Comparison of ENCODE assay signal across 8 mouse cellular contexts in the genomic region with DNA sequence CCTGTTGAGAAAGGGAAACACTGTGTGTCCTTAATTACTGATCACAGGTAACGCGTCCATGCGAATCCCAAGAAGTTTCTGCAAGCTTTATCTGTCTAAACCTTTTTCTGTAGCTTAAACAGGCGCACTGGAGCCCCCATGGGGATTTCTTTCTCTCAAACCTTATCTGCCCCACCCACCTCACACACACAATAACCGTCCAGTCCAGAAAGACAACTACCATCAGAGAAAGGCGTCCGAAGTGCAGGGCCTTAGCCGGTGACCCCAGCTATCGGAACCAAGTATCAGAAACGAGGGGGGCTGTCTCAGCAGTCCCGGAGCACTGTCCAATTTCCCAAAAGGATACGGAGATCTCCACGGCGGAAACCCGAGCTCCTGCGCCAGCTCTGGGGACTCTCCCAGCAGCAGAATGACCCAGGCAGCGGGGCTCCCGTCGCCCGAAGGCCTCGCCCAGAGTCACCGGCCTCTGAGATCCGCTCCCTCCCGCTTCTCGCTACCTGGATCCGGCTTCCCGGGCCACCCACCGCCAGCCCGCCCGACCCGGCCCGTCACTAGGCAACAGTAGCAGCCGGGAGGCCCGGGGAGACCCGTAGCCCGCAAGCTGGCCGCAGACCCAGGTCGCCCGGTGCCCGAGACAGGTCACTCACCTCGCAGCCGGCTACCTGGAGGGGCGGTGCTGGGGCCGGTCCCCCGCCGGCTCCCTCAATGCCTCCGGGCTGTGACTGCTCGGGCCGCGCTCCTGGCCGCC. TPM values are rescaled to one million over a fixed set of nuclear protein-coding genes. Genes with fewer than 3 reads are reported as not detected.
DNase-seq lines count a peak whose midpoint lies in the region; ATAC-seq and TF ChIP-seq lines count a peak whose summit lies in the region.

No protein-coding gene starts in this region.

- WGBS in intestine, embryonic 14.5 days, result 1% methylated on average over 47 of the region's 51 CpGs

- TF ChIP-seq POLR2A in embryonic fibroblast, embryonic 13.5 days (IDR thresholded peaks at IDR 0.05; ENCODE audit: low read depth, low read length), result no peak

- peak overlapping the region; percentile 86 for H3K9ac ChIP-seq in intestine, embryonic 14.5 days (ENCODE audit: low read length)

- H3K4me3 ChIP-seq in embryonic fibroblast, embryonic 13.5 days (ENCODE audit: insufficient read depth, low read length), result peak overlapping the region; percentile 72
- peak overlapping the region; percentile 90 for H3K4me3 ChIP-seq in intestine, embryonic 14.5 days (ENCODE audit: low read depth, low read length)

- no peaks in the 10 kb centered on the region for H3K27me3 ChIP-seq in intestine, embryonic 14.5 days (replicated peaks; ENCODE audit: control insufficient read depth, insufficient read depth, low read length)

- H3K4me1 ChIP-seq in embryonic fibroblast, embryonic 13.5 days (ENCODE audit: control insufficient read depth, insufficient read depth, low read length), result peaks cover 9% of the 10 kb centered on the region
- peaks cover 6% of the 10 kb centered on the region for H3K4me1 ChIP-seq in intestine, embryonic 14.5 days (replicated peaks; ENCODE audit: control insufficient read depth, insufficient read depth, low read length)

- H3K27ac ChIP-seq in embryonic fibroblast, embryonic 13.5 days (ENCODE audit: insufficient read depth, low read length), result no peak overlapping the region
- peak overlapping the region; percentile 59 for H3K27ac ChIP-seq in intestine, embryonic 14.5 days (ENCODE audit: low read depth)

- no peaks in the 10 kb centered on the region for H3K36me3 ChIP-seq in intestine, embryonic 14.5 days (ENCODE audit: control insufficient read depth, insufficient read depth, low read length)

- peak; percentile 29 to 49 for DNase-seq in adrenal gland, postnatal 36 days
- no peak for DNase-seq in adrenal gland, adult (ENCODE audit: inconsistent age in 2 of 2, low spot score in 1 of 2)
- peak; percentile 28 to 42 for DNase-seq in right cerebral cortex, postnatal 10 days (ENCODE audit: low spot score in 2 of 2)
- no peak for DNase-seq in right cerebral cortex, postnatal 4 days
- DNase-seq in intestine, embryonic 14.5 days (ENCODE audit: low spot score), result no peak
- DNase-seq in lung, postnatal 25 days (ENCODE audit: low spot score), result peak; percentile 1
- peak; percentile 67 for DNase-seq in testis, postnatal 10 days (ENCODE audit: low spot score)

- TF ChIP-seq CTCF in embryonic fibroblast, embryonic 13.5 days (IDR thresholded peaks at IDR 0.05; ENCODE audit: borderline replicate concordance, insufficient read depth, low read length), result no peak

- peak; percentile 85 for ATAC-seq in intestine, embryonic 14.5 days (replicated peaks; ENCODE audit: low FRiP score, low TSS enrichment, low read depth)

- no peaks in the 10 kb centered on the region for H3K9me3 ChIP-seq in intestine, embryonic 14.5 days (ENCODE audit: control insufficient read depth, low read length)

- H3K4me2 ChIP-seq in intestine, embryonic 14.5 days (ENCODE audit: low read length), result peak overlapping the region; percentile 80

RNA-seq across cellular contexts. Expression of gene Scyl2, which starts 0.5 kb away (rescaled TPM):
- total RNA-seq in adrenal gland, postnatal 36 days (2021), result 10 to 100 TPM; 43.8 to 47.6 TPM
- polyA plus RNA-seq in embryonic fibroblast, embryonic 13.5 days (2011; ENCODE audit: insufficient read length, low read depth, missing spikeins), result 36.4 and 41.9 TPM in 2 replicates
- polyA plus RNA-seq in intestine, embryonic 14.5 days (2014; fragmentation: Nextera tagmentation; extraction: Ambion mirVana), result 14.3 and 14.5 TPM in 2 replicates

RNA-seq across cellular contexts. Expression of gene Actr6, which starts 46.5 kb away (rescaled TPM):
- total RNA-seq in adrenal gland, postnatal 36 days (2021), result 10 to 100 TPM; 23.2 to 23.7 TPM
- polyA plus RNA-seq in embryonic fibroblast, embryonic 13.5 days (2011; ENCODE audit: insufficient read length, low read depth, missing spikeins), result 12.5 and 13.4 TPM in 2 replicates
- 26.0 and 30.9 TPM in 2 replicates for polyA plus RNA-seq in intestine, embryonic 14.5 days (2014; fragmentation: Nextera tagmentation; extraction: Ambion mirVana)

RNA-seq across cellular contexts. Expression of gene Uhrf1bp1l, which starts 59.2 kb away (rescaled TPM):
- total RNA-seq in adrenal gland, postnatal 36 days (2021), result 10 to 100 TPM; 84.8 to 88.4 TPM
- 58.4 and 76.4 TPM in 2 replicates for polyA plus RNA-seq in embryonic fibroblast, embryonic 13.5 days (2011; ENCODE audit: insufficient read length, low read depth, missing spikeins)
- polyA plus RNA-seq in intestine, embryonic 14.5 days (2014; fragmentation: Nextera tagmentation; extraction: Ambion mirVana), result 29.6 and 32.5 TPM in 2 replicates

Comparison
In these comparisons a context has a peak if more than half of its experiments do, and no peak if none do; other contexts are left out.
1. DNase-seq: peak in adrenal gland, postnatal 36 days (2 of 2), right cerebral cortex, postnatal 10 days (2 of 2), lung, postnatal 25 days (single experiment) and testis, postnatal 10 days (single experiment); none in adrenal gland, adult (0 of 2), right cerebral cortex, postnatal 4 days (single experiment) and intestine, embryonic 14.5 days (single experiment).